Mouse (Mus musculus): Measurements from ENCODE around the gene Wipf3. TPM values are rescaled to one million over a fixed set of nuclear protein-coding genes. Genes with fewer than 3 reads are reported as not detected.
A peak's percentile ranks its signal among the peaks of the same experiment; 100 is the strongest.

The Wipf3 gene
- polyA plus RNA-seq, 1 experiment = 11.1 TPM

DNA sequence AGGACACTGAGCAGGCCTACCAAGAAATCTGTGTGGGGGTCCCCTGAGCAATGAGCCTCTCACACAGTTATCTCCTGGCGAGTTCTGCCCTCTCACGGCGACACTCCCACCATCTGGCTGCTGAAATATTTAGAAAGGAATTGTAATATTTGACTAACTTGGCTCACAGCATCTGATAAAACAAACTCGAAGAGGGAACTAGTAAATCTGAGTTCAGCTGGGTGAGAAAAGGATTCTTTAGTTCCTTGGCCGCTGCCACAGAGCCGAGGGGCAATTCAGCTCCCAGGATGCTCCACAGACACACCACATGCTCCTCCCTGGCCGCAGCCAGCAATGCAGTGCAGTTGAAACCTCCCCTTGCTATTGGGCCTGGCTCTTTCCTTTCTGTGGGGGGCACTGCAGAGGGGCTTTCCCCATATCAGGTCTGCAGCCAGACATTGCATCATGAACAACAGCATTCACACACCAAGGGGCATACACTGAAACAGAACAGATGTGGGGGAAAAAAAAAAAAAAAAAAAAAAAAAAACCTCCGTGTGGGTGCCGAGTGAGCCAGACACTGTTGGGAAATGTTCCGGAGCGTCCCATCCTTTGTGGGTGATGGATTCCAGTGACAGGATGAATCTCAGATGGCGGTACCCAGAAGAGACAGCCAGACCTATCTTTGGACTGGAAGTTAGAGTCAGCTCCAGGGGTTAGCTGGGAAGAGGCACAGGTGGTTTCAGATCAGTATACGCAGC, 3.6 kb downstream of the Wipf3 start:
- TF ChIP-seq POLR2A (IDR thresholded peaks at IDR 0.05; ENCODE audit: borderline replicate concordance, extremely low read depth, insufficient read depth, insufficient read length, poor library complexity, severe bottlenecking) (no peak), CTCF (IDR thresholded peaks at IDR 0.05; ENCODE audit: borderline replicate concordance, extremely low read depth, insufficient read depth, insufficient read length) (no peak)
- peak; percentile 37 for DNase-seq (ENCODE audit: low read depth)

DNA sequence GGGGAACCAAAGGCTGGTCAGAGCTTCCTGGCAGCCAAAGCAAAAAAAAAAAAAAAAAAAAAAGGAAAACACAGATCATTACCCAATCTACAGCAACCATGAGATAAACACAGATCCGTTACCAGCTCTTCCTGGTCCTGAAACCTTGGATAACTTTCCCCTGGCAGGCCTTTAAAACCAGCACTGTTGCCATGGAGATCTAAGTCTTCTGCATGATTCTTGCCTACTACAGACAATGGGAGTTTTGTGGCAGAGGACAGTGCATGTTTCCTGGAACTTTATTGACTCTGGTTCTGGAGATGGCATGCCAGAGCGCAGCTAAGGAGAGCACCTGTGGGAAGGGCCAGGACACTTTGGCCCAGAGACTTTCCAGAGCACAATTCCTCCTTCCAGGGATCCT, 4.8 kb downstream of the Wipf3 start:
- DNase-seq (ENCODE audit: low read depth) = peak; percentile 75
- TF ChIP-seq CTCF (IDR thresholded peaks at IDR 0.05; ENCODE audit: borderline replicate concordance, extremely low read depth, insufficient read depth, insufficient read length) (no peak), POLR2A (IDR thresholded peaks at IDR 0.05; ENCODE audit: borderline replicate concordance, extremely low read depth, insufficient read depth, insufficient read length, poor library complexity, severe bottlenecking) (no peak)

DNA sequence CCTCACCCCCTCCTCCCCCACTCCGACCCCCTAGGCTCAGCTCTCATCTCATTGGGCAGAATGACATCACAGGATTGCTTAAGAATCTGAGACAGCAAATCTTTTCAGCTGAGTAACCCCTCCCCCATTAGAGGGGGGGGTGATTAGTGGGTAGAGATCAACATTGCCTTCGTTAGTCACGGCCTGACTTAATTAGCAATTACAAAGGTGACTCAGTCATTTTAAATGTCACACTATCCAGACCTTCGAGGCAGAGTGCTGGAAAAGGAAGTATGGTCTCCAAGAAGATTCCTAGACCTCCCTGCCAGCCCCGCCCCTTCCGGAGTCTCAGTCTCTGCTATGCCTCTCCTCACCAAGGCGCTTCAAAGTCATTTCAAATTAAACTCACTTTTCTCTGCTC, 6.3 kb downstream of the Wipf3 start:
- DNase-seq (ENCODE audit: low read depth) = peak; percentile 53
- TF ChIP-seq CTCF (IDR thresholded peaks at IDR 0.05; ENCODE audit: borderline replicate concordance, extremely low read depth, insufficient read depth, insufficient read length) (no peak), POLR2A (IDR thresholded peaks at IDR 0.05; ENCODE audit: borderline replicate concordance, extremely low read depth, insufficient read depth, insufficient read length, poor library complexity, severe bottlenecking) (no peak)

GRCm38 (mm10) chr6:54436286-54436685, 6.9 kb downstream of the Wipf3 start:
- DNase-seq (ENCODE audit: low read depth) = no peak
- TF ChIP-seq POLR2A (IDR thresholded peaks at IDR 0.05; ENCODE audit: borderline replicate concordance, extremely low read depth, insufficient read depth, insufficient read length, poor library complexity, severe bottlenecking) (no peak), CTCF (IDR thresholded peaks at IDR 0.05; ENCODE audit: borderline replicate concordance, extremely low read depth, insufficient read depth, insufficient read length) (no peak)

- TF ChIP-seq POLR2A (IDR thresholded peaks at IDR 0.05; ENCODE audit: borderline replicate concordance, extremely low read depth, insufficient read depth, insufficient read length, poor library complexity, severe bottlenecking) (no peak), CTCF (IDR thresholded peaks at IDR 0.05; ENCODE audit: borderline replicate concordance, extremely low read depth, insufficient read depth, insufficient read length) (no peak)
- no peak for DNase-seq (ENCODE audit: low read depth)
Measured at GRCm38 (mm10) chr6:54438510-54438909, 9.1 kb downstream of the Wipf3 start.

GRCm38 (mm10) chr6:54440658-54441057, 11.3 kb downstream of the Wipf3 start:
- TF ChIP-seq CTCF (IDR thresholded peaks at IDR 0.05; ENCODE audit: borderline replicate concordance, extremely low read depth, insufficient read depth, insufficient read length) = no peak
- TF ChIP-seq POLR2A (IDR thresholded peaks at IDR 0.05; ENCODE audit: borderline replicate concordance, extremely low read depth, insufficient read depth, insufficient read length, poor library complexity, severe bottlenecking) = no peak
- no peak for DNase-seq (ENCODE audit: low read depth)

GRCm38 (mm10) chr6:54443657-54444056, 14.3 kb downstream of the Wipf3 start:
- TF ChIP-seq POLR2A (IDR thresholded peaks at IDR 0.05; ENCODE audit: borderline replicate concordance, extremely low read depth, insufficient read depth, insufficient read length, poor library complexity, severe bottlenecking) (no peak), CTCF (IDR thresholded peaks at IDR 0.05; ENCODE audit: borderline replicate concordance, extremely low read depth, insufficient read depth, insufficient read length) (no peak)
- DNase-seq (ENCODE audit: low read depth) = no peak

DNA sequence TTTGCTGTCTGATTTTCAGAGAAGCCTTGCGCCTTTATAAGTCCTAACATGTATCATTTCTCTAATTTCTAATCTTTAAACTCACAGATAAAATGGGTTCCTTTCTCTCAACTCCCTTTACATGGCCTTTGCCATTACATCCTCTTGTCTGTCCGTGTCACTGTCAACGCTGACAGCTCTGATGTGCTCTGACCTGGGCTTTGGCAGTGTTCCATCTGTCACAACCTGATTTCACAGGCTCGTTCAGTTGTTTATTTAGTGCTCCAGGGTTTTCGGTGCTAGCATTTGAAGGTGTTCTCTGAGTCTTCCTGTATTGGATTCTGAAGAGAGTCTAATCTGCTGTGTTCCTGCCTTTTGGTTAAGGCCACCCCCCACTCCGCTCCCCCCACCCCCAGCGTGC, 14.7 kb downstream of the Wipf3 start:
- TF ChIP-seq CTCF (IDR thresholded peaks at IDR 0.05; ENCODE audit: borderline replicate concordance, extremely low read depth, insufficient read depth, insufficient read length) = no peak
- TF ChIP-seq POLR2A (IDR thresholded peaks at IDR 0.05; ENCODE audit: borderline replicate concordance, extremely low read depth, insufficient read depth, insufficient read length, poor library complexity, severe bottlenecking) = no peak
- DNase-seq (ENCODE audit: low read depth) = no peak

DNA sequence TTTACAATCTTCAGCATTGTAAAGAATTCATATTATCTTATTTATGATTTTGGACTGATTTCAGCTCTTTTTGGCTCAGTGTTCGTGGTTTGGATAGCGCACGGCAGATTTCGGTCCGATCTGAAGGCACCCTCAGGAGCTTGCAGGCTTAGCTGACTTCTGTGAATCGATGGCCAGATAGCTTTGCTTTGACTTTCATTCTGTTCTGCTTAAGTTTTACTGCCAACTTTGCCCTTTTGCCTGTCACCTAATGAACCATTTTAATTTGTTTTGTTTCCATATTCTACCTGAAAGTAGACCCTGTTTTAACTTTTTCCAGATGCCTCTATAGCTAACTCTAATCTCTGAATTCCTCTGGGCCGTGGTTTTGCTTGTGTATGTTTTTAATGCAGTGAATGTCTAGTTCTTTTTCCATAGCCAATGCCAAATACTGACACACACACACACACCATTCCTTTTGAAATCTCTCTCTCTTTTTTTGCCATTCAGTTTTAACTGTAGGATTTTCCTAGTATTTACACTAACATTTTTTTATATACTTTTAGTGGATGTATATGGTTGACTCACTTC, 15.9 kb downstream of the Wipf3 start:
- no peak for TF ChIP-seq POLR2A (IDR thresholded peaks at IDR 0.05; ENCODE audit: borderline replicate concordance, extremely low read depth, insufficient read depth, insufficient read length, poor library complexity, severe bottlenecking)
- DNase-seq (ENCODE audit: low read depth) = no peak

GRCm38 (mm10) chr6:54447353-54447752, 17.9 kb downstream of the Wipf3 start:
- TF ChIP-seq POLR2A (IDR thresholded peaks at IDR 0.05; ENCODE audit: borderline replicate concordance, extremely low read depth, insufficient read depth, insufficient read length, poor library complexity, severe bottlenecking) (no peak), CTCF (IDR thresholded peaks at IDR 0.05; ENCODE audit: borderline replicate concordance, extremely low read depth, insufficient read depth, insufficient read length) (no peak)
- DNase-seq (ENCODE audit: low read depth) = peak; percentile 34

DNA sequence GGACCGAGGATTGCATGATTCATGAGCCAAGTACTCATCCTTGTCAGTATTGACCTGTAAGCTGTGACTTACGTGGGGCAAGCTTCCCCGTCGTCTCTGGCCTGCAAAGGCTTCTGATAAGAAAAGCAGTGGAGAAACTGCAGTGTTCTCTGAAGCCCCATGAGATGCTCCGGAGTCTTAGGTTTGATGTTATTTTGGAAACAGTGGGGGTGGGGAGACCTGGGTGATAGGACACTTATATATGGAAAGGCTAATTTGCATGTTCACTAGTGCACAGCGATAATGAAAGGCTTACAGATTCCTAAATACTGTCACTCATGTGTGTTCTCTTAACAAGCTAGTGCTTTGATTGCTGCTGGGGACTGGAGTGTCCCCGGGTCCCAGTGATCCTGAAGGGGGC, 30.3 kb downstream of the Wipf3 start:
- no peak for DNase-seq (ENCODE audit: low read depth)
- no peak for TF ChIP-seq POLR2A (IDR thresholded peaks at IDR 0.05; ENCODE audit: borderline replicate concordance, extremely low read depth, insufficient read depth, insufficient read length, poor library complexity, severe bottlenecking)

GRCm38 (mm10) chr6:54460172-54460914, 30.9 kb downstream of the Wipf3 start:
- DNase-seq (ENCODE audit: low read depth) = no peak
- no peak for TF ChIP-seq CTCF (IDR thresholded peaks at IDR 0.05; ENCODE audit: borderline replicate concordance, extremely low read depth, insufficient read depth, insufficient read length)
- no peak for TF ChIP-seq POLR2A (IDR thresholded peaks at IDR 0.05; ENCODE audit: borderline replicate concordance, extremely low read depth, insufficient read depth, insufficient read length, poor library complexity, severe bottlenecking)

Data from brain, embryonic 14.5 days (tissue).